Mouse (Mus musculus): Measurements from ENCODE around the gene Mettl25.

Gene Mettl25

DNA sequence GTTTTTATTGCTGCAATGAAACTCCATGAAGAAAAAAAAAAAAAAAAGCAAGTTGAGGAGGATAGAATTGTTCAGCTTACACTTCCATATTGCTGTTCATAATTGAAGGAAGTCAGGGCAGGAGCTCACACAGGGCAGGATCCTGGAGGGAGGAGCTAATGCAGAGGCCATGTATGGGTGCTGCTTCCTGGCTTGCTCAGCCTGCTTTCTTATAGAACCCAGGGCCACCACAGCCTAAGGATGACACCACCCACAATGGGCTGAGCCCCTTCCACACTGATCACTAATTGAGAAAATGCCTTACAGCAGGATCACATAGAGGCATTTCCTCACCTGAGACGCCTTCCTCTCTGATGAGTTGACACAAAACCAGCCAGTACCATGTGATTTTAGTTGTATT lies 95.2 kb downstream of the Mettl25 start:
- no peak for DNase-seq

DNA sequence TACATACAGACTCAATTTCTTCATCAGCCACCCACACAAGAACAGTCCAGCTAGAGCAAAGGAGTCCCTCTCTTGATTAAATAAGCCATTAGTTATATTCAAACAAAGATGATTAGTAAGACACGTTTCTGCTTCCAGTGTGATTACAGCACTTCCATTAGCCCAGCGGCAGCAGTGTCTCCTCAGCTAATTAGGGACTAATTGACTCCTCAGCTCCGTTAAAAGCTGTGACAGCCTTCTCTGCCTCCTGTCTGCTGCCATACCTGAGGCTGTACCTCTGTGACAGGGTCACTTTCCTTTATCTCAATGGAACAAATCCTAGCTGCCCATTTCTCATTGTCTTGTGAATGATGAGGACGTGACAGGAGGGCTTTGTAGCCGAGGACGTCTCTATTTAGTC lies 99.4 kb downstream of the Mettl25 start:
- no peak for DNase-seq

DNA sequence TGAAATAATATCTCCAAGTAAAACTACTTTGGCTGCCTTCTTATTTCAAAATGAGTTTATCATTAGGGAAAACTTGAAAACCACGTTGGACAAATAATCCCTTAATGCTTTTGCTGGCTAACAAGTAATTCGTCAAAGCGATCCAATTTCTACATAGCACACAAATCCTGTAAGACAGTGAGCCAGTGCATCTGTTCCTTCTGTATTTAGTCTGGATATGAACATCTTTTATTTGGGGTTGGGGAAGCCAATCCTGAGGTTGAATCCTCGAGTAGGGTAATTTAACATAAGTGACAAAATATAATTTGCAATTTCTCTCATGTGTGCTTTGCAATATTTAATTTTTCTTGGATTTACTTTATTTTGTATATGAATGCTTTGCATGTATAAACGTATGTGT lies 102.2 kb downstream of the Mettl25 start:
- no peak for DNase-seq

DNA sequence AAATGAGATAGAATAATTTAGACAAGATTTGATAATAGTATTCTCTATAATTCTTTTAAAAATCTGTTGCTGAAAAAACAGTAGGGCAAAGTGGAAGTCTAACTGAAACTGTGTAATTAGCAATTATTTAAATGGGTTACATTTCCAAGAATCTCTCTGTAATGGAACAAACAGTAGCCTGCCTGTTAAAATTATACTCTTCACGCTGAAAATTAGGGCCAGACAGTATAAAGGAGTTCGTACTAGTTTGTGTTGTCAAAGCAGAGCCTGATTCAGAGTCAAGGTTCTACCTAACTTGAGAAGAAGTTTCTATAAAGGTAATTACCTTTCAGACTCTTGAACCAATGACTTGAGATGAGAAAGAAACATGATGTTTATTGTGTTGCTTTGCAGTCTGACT lies 113.4 kb downstream of the Mettl25 start:
- no peak for DNase-seq

GRCm38 (mm10) chr10:105727353-105727752 lies 113.8 kb downstream of the Mettl25 start:
- DNase-seq = no peak

DNA sequence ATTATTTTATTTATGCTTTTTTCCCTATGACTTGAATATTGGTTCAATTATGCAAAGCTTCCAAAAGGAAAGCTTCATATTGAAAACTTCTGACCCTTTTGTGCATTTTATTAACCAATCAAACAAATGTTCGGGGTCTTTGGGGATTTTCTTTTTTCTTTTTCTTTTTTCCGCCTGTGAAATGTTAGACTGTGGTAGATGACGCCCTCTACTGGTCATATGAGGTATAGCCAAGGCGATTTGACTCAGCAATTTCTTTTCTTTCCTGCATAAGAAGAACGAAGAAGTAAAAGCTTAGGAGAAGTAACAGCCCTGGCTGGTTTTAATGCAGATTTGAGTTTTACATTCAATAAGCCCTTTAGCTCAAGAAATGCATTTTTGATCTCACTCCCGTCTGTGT lies 126.3 kb downstream of the Mettl25 start:
- DNase-seq = no peak

GRCm38 (mm10) chr10:105714366-105714765 lies 126.8 kb downstream of the Mettl25 start:
- no peak for DNase-seq

DNA sequence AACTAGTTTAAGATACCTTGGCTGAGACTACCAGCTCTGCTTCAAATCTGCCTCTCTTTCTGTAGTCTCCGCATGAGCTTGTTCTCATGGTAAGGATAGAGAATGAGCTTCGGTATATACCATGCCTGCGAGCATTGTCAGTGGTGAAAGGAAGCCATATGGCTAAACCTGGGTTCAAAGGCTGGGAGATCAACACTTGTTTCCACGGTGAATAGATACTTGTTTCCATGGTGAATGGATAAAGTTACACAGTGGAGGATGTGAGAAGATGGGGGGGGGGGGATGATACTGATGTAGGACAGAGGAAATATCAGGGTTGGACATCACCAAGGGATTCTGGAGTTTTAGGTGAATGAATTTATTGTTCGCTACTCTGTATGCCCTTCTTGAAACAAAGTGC lies 128.0 kb downstream of the Mettl25 start:
- no peak for DNase-seq

Measured in thymus, adult 18-20 months (tissue).